Mouse (Mus musculus): ENCODE data around the gene Mtfr2. TPM values are rescaled to one million over a fixed set of nuclear protein-coding genes. Genes with fewer than 3 reads are reported as not detected.

Mtfr2 gene
- polyA plus RNA-seq, 1 experiment = not detected

DNA sequence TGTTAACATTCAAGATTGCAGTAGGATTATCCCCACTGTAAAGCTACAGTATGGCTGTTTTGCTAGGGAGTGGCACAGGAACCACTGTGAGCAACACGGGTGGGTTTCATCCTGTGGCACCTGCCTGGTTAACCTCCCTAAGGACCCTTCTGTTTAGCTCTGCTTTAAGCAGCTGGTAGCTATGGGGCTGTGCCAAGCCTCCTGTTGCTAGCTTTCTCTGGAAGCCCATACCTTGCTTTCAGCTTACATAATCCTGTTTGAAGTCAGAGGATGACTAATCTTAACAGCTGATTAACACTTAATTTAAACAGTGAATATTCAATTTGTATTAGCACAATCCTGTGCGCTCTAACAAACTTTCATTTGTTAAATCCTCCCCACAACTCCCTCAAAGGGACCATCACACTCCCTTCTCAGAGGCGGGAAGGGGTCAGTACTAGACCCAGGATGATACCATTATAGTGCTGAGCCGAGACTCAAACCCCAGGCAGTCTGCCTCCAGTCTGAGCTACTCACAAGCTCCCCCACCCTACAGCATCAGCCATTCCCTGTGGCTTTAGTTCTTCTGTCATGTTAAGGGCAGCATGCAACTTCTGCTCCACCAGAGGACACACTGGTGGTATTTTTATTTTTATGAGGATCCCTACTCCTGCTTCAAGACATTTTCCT, 15.0 kb downstream of the Mtfr2 start:
- WGBS = 59% methylated on average over 4 of the region's 4 CpGs
- H3K4me1 ChIP-seq (ENCODE audit: control insufficient read depth, insufficient read depth, low read length) = no peaks in the 10 kb centered on the region
- H3K27ac ChIP-seq (ENCODE audit: insufficient read depth, low read depth, low read length) = no peak overlapping the region
- no peak overlapping the region for H3K4me3 ChIP-seq (ENCODE audit: insufficient read depth, low read depth, low read length)
- TF ChIP-seq POLR2A (IDR thresholded peaks at IDR 0.05; ENCODE audit: insufficient read depth, low read depth, low read length) = no peak
- TF ChIP-seq CTCF (IDR thresholded peaks at IDR 0.05; ENCODE audit: insufficient read depth, low read depth, low read length) = no peak

- H3K27ac ChIP-seq (ENCODE audit: insufficient read depth, low read depth, low read length) = no peak overlapping the region
- no peak overlapping the region for H3K4me3 ChIP-seq (ENCODE audit: insufficient read depth, low read depth, low read length)
- 98% methylated on average over 5 of the region's 5 CpGs for WGBS
- no peaks in the 10 kb centered on the region for H3K4me1 ChIP-seq (ENCODE audit: control insufficient read depth, insufficient read depth, low read length)
- no peak for TF ChIP-seq POLR2A (IDR thresholded peaks at IDR 0.05; ENCODE audit: insufficient read depth, low read depth, low read length)
- no peak for TF ChIP-seq CTCF (IDR thresholded peaks at IDR 0.05; ENCODE audit: insufficient read depth, low read depth, low read length)
These were observed 24.5 kb downstream of the Mtfr2 start for GRCm38 (mm10) chr10:20372046-20372445.

DNA sequence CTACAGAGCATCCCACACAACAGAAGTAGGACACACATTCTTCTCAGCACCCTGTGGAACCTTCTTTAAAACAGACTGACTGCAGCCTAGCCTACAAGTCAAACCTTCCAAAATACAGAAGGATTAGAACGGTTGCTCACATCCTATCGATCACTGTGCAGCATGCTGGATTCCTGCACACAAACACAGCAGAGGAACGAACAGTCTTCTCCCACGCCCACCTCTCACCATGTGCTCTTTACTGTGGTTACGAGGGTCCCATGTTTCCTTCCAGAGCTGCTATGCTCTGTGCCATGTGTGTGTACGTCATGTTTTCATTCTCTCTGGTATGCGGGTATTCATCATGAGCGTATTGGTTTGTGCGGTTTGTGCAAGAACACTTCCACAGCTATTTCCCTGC, 30.1 kb downstream of the Mtfr2 start:
- TF ChIP-seq CTCF (IDR thresholded peaks at IDR 0.05; ENCODE audit: insufficient read depth, low read depth, low read length) (no peak), POLR2A (IDR thresholded peaks at IDR 0.05; ENCODE audit: insufficient read depth, low read depth, low read length) (no peak)
- H3K4me3 ChIP-seq (ENCODE audit: insufficient read depth, low read depth, low read length) = no peak overlapping the region
- no peaks in the 10 kb centered on the region for H3K4me1 ChIP-seq (ENCODE audit: control insufficient read depth, insufficient read depth, low read length)
- 93% methylated on average over 9 of the region's 9 CpGs for WGBS
- H3K27ac ChIP-seq (ENCODE audit: insufficient read depth, low read depth, low read length) = no peak overlapping the region

- Histone ChIP-seq H3K27ac (ENCODE audit: insufficient read depth, low read depth, low read length) (no peak overlapping the region), H3K4me3 (ENCODE audit: insufficient read depth, low read depth, low read length) (no peak overlapping the region), H3K4me1 (ENCODE audit: control insufficient read depth, insufficient read depth, low read length) (no peaks in the 10 kb centered on the region; the same call in 1 of the 2 replicates)
- TF ChIP-seq POLR2A (IDR thresholded peaks at IDR 0.05; ENCODE audit: insufficient read depth, low read depth, low read length) = no peak
- TF ChIP-seq CTCF (IDR thresholded peaks at IDR 0.05; ENCODE audit: insufficient read depth, low read depth, low read length) = no peak
- 67% methylated on average over 9 of the region's 9 CpGs for WGBS
These were observed 31.6 kb downstream of the Mtfr2 start for GRCm38 (mm10) chr10:20379071-20379735.

GRCm38 (mm10) chr10:20380798-20381197, 33.2 kb downstream of the Mtfr2 start:
- H3K4me3 ChIP-seq (ENCODE audit: insufficient read depth, low read depth, low read length) = no peak overlapping the region
- TF ChIP-seq CTCF (IDR thresholded peaks at IDR 0.05; ENCODE audit: insufficient read depth, low read depth, low read length) (no peak), POLR2A (IDR thresholded peaks at IDR 0.05; ENCODE audit: insufficient read depth, low read depth, low read length) (no peak)
- no peak overlapping the region for H3K27ac ChIP-seq (ENCODE audit: insufficient read depth, low read depth, low read length)
- 75% methylated on average over 3 of the region's 3 CpGs for WGBS
- no peaks in the 10 kb centered on the region; the same call in 1 of the 2 replicates for H3K4me1 ChIP-seq (ENCODE audit: control insufficient read depth, insufficient read depth, low read length)

DNA sequence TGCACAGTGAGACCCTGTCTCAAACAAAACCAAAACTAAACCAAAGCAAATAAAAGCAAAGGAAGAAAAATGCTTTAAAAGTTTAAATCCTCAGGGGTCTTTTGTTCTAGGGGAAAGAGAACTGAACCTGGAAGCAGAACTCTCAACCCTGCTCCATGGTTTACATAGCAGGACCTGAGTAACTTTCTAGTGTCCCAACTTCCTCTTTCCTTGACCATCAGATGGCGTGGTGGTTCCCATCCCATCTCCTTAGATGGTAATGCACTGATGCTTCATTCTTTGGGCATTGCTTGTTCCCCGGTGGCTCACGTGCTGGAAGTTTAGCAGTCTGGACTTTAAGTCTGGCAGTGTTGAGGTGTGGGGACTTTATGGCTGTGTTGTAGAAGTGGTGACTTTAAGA, 33.8 kb downstream of the Mtfr2 start:
- 98% methylated on average over 3 of the region's 3 CpGs for WGBS
- Histone ChIP-seq H3K27ac (ENCODE audit: insufficient read depth, low read depth, low read length) (no peak overlapping the region), H3K4me1 (ENCODE audit: control insufficient read depth, insufficient read depth, low read length) (no peaks in the 10 kb centered on the region; the same call in 1 of the 2 replicates), H3K4me3 (ENCODE audit: insufficient read depth, low read depth, low read length) (no peak overlapping the region)
- TF ChIP-seq CTCF (IDR thresholded peaks at IDR 0.05; ENCODE audit: insufficient read depth, low read depth, low read length) = no peak
- no peak for TF ChIP-seq POLR2A (IDR thresholded peaks at IDR 0.05; ENCODE audit: insufficient read depth, low read depth, low read length)

GRCm38 (mm10) chr10:20382807-20383419, 35.3 kb downstream of the Mtfr2 start:
- TF ChIP-seq CTCF (IDR thresholded peaks at IDR 0.05; ENCODE audit: insufficient read depth, low read depth, low read length) (no peak), POLR2A (IDR thresholded peaks at IDR 0.05; ENCODE audit: insufficient read depth, low read depth, low read length) (no peak)
- 73% methylated on average over 6 of the region's 6 CpGs for WGBS
- Histone ChIP-seq H3K4me1 (ENCODE audit: control insufficient read depth, insufficient read depth, low read length) (no peaks in the 10 kb centered on the region; the same call in 1 of the 2 replicates), H3K4me3 (ENCODE audit: insufficient read depth, low read depth, low read length) (no peak overlapping the region), H3K27ac (ENCODE audit: insufficient read depth, low read depth, low read length) (no peak overlapping the region)

DNA sequence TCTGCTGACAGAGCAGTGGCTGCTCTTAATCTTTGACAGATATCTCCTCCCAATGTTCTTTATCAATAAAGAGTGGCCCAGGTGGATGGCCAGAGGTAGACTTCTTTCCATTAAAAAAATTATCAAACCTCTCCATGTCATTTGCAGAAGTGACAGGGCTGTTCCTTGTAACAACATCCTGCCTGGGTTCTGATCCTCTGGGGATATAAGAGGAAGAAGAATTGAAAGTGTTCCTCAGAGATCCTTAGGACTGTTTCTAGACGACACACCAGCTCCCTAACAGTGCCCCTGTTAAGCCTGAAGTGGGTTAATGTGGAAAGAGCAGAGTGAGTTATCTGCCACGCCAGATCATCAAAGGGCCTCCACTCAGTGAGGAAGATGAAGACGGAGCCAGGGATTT, 43.0 kb downstream of the Mtfr2 start:
- Histone ChIP-seq H3K4me1 (ENCODE audit: control insufficient read depth, insufficient read depth, low read length) (no peaks in the 10 kb centered on the region), H3K4me3 (ENCODE audit: insufficient read depth, low read depth, low read length) (no peak overlapping the region), H3K27ac (ENCODE audit: insufficient read depth, low read depth, low read length) (no peak overlapping the region)
- 83% methylated on average over 3 of the region's 3 CpGs for WGBS
- no peak for TF ChIP-seq CTCF (IDR thresholded peaks at IDR 0.05; ENCODE audit: insufficient read depth, low read depth, low read length)
- TF ChIP-seq POLR2A (IDR thresholded peaks at IDR 0.05; ENCODE audit: insufficient read depth, low read depth, low read length) = no peak

GRCm38 (mm10) chr10:20394815-20395214, 47.2 kb downstream of the Mtfr2 start:
- WGBS = 60% methylated on average over 5 of the region's 5 CpGs
- H3K4me3 ChIP-seq (ENCODE audit: insufficient read depth, low read depth, low read length) = no peak overlapping the region
- no peak overlapping the region for H3K27ac ChIP-seq (ENCODE audit: insufficient read depth, low read depth, low read length)
- H3K4me1 ChIP-seq (ENCODE audit: control insufficient read depth, insufficient read depth, low read length) = no peaks in the 10 kb centered on the region
- TF ChIP-seq POLR2A (IDR thresholded peaks at IDR 0.05; ENCODE audit: insufficient read depth, low read depth, low read length) (no peak), CTCF (IDR thresholded peaks at IDR 0.05; ENCODE audit: insufficient read depth, low read depth, low read length) (no peak)
